Mouse (Mus musculus) erythroblast, embryonic 14.5 days (primary cell): Measurements from ENCODE around the gene Gabpa.

Experiments used
- GATA1 ChIP-seq: IDR thresholded peaks from 2 replicates; pipeline ENCODE4 v1.6.1; 2012; ENCODE audit warnings: low read length, inconsistent platforms, mixed read lengths
- TAL1 ChIP-seq: IDR thresholded peaks from 3 replicates; pipeline ENCODE4 v1.6.1; 2012; ENCODE audit warnings: low read length, inconsistent platforms, mixed read lengths

DNA sequence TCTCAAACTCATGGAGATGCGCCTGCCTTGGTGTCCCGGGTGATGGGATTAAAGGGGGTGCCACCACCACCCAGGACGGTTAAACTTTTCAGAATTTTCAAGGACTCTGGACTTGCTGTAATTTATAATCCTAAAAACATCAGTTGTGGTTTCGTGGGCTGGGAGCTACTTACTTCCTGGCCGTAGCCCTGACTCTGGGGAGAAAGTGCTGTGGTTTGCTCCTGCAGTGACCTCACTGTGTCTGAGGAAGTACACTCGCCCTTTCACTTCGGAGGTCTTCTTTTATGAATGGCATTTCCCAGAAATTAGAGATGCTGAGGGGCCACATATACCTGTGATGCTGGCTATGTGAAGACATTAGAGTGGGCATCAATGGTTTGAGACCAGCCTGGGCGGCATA is 20.2 kb upstream of the Gabpa start:
- TF ChIP-seq GATA1 (no peak), TAL1 (no peak)
